Mouse (Mus musculus) CD4-positive helper T cell, adult 2 months (primary cell): ENCODE data around the gene Runx1.

Source experiments
- DNase-seq: peaks from one replicate; pipeline ENCODE4 v3.0.0-alpha.2; 2012; ENCODE audit warnings: low read depth, missing footprints, low spot score

The Runx1 gene

DNA sequence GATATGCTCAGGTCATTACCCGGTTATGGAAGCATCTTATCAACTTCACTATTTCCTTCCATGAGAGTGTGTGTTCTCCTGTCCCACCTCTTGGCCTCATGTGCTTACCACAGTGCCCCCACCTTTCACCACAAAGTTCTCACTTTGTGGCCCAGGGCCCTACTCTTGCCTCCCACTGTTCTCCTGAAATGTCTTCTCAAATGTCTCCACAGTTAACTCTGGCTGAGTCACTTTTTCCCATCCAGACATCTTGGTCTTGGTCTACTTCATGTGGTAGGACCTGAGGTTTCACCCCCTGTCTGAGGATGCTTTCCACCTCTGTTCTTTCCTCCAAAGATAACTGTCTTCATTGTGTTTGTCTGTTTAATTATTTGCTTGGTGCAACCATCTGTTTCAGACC is 77.7 kb downstream of the Runx1 start:
- DNase-seq, result peak; percentile 74

GRCm38 (mm10) chr16:92747062-92747461 is 78.9 kb downstream of the Runx1 start:
- DNase-seq, result no peak

DNA sequence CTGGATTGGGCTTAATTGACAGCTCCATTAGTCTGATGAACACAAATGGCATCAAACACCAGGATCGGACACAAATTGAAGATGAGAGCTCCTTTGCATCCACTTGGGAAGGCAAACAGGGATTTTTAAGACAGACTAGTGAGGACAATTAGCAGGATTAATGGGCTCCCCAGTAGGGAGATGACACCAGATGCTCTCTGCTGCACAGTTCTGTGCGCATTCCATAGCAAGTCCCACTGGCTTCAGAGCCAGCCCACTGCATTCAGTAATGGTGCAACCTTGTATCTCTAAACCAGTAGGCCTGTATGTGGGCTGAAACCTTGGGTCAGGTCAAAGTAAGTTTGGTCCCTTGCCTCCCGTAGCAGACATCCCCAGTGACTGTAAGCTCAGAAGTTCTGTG is 80.7 kb downstream of the Runx1 start:
- no peak for DNase-seq

GRCm38 (mm10) chr16:92744172-92744777 is 81.7 kb downstream of the Runx1 start:
- no peak for DNase-seq

DNA sequence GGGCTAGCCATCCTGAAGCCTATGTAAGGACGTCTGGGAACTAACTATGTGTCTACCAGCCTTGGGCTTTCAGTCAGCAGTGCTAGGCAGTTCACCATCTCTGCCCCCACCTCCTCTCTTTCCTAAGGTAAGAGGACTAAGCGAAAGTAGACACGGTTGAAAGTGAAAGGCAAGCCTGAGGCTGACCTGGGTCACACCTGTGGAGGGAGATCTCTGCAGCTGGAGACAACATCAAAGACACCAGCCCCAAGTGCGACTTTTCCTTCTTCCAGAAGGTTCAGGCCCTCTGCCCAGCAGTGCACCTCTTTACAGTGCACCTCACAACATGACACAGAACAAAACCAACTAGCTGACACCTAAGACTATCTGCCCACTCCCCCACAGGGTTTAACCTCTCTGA is 82.2 kb downstream of the Runx1 start:
- peak; percentile 35 for DNase-seq

- no peak for DNase-seq
Measured at GRCm38 (mm10) chr16:92741342-92741741, 84.6 kb downstream of the Runx1 start.

DNA sequence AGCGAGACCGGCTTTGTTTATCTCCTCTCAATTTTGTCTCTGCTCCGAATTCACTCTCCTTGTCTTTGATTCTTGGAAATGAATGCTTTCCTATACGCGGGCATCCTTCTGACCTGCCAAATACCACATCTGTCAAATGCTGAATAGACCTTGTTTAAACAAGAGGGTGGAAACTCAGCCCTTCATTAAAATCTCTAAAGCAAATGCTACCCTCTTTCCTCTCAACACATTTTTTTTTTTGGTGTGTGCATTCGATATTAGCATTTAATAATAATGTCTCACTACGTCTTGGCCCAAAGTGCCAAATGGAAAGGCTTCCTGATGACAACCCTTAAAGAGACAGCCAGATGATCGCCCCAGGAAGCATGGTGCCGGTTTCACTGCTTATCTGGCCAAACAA is 85.4 kb downstream of the Runx1 start:
- DNase-seq, result no peak

GRCm38 (mm10) chr16:92739997-92740396 is 86.0 kb downstream of the Runx1 start:
- DNase-seq, result no peak

- DNase-seq, result no peak
Measured at GRCm38 (mm10) chr16:92739071-92739793, 86.7 kb downstream of the Runx1 start.

GRCm38 (mm10) chr16:92738476-92739010 is 87.4 kb downstream of the Runx1 start:
- DNase-seq, result no peak

DNA sequence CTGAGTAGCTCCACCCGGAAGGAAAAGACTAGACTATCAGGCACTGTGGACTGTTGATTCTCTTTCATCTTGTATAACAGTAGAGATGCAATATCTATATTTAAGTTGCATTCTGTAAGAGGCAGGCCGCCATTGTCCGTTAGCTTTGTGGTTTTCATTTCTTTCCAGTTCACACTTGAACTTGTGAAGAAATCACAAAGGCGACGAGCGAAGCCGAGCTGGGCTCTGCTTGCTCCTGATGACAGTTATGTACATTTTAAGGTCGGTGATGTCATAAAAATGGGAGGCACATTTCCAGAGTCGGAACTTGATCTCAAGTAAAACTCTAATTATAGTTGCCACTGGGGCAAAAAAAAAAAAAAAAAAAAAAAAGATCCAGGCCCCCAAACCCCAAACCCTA is 99.1 kb downstream of the Runx1 start:
- DNase-seq, result no peak

DNA sequence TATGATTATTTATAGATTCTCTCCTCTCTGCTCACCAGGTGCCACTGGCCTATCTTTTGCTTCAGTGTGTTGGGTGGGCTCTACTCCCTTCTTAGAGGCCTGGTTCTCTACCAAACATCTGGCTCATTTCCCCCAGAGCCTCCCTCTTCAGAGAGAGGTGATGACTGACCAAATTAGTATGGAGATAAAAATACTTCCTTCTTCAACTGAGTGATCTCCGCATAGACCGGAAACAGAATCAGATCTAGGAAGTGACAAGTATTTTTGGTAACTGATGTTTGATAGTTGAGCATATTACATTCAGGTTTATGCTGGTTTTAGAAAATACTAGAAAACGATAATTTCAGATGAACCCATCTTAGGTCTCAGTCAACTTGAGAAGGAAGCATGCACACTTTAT is 101.4 kb downstream of the Runx1 start:
- DNase-seq, result no peak

GRCm38 (mm10) chr16:92720678-92721077 is 105.3 kb downstream of the Runx1 start:
- DNase-seq, result no peak

DNA sequence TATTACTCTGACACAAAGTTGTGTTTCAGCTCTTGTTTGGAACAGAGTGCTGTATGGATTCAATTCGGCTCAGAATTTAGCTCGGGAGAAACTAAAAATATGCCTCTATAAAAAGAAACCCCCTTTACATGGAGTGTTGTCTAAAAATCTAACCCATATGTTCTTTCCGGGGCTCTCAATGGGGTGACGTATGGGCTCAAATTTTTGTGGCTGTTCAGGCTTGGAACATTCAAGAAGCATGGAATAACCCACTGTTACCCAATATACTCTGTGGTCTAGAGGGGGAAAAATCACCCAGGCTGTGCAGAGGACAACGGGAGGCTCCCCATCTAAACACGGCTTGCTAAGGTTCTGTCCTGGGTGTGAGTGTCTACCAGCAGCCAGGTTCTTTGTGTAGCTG is 106.2 kb downstream of the Runx1 start:
- no peak for DNase-seq

GRCm38 (mm10) chr16:92715599-92716483 is 110.1 kb downstream of the Runx1 start:
- DNase-seq, result peak; percentile 14

DNA sequence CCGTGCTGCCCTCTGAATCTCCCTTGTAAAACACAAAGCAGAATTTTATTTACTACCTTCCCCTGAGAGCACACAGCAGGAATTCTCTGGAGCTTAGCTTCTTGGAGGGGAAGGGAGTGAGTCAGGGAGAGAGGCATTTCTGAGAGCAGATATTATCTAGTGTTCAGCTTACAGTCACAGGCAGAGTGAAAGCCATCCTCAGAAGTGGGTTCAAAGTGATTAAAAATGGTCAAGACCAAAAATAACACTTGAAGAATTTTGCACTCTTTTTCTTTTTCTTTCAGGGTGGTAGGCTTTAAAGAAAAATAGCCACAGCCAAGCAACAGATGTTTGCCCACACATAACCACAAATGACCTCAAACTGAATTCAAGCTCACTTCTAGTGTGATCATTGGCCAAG is 115.8 kb downstream of the Runx1 start:
- no peak for DNase-seq

DNA sequence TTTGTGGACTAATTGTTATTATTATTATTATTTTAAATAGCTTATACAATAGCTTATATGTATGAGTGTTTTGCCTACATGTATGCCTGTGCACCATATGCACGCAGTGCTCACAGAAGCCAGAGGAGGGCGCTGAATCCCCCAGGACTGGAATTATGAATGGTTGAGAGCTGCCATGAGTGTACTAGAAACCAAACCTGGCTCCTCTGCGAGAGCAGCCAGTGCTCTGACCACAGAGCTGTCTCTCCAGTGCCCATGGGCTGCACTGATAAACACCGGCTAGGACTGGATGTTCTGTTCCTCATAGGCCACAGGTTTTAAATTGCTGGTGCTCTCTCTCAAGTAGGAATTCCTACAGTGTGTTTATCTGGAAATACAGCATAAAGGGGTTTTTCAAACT is 117.2 kb downstream of the Runx1 start:
- no peak for DNase-seq

GRCm38 (mm10) chr16:92707712-92708111 is 118.2 kb downstream of the Runx1 start:
- DNase-seq, result no peak

DNA sequence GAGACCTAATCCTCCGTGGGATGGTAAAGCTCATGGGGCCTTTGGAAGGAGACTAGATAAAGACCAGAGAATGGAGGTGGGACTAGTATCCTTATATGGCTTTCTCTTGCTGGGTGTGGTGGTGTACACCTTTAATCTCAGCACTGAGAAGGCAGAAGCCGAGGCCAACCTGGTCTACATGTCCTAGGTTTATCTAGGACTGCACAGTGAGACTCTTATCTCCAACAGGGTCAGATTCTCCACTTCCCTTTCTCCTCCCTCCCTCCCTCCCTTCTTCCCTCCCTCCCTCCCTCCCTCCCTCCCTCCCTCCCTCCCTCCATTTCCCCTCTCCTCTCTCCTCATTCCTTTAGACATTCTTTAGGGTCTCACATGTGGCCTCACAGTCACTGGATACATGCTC is 118.8 kb downstream of the Runx1 start:
- DNase-seq, result no peak

- DNase-seq, result no peak
Measured at GRCm38 (mm10) chr16:92705564-92706458, 120.1 kb downstream of the Runx1 start.

- no peak for DNase-seq
Measured at GRCm38 (mm10) chr16:92703850-92704249, 122.1 kb downstream of the Runx1 start.
